Mouse (Mus musculus) frontal cortex, postnatal 36 days (tissue): ENCODE measurements around the gene Aldh1l1.

Experiments used
- DNase-seq, 2 experiments: peaks; one replicate each; pipeline ENCODE4 v3.0.0; 2022; ENCODE audit warnings: low spot score in 2 of 2

Gene Aldh1l1

GRCm38 (mm10) chr6:90547041-90547440 is 60.8 kb downstream of the Aldh1l1 start:
- no peak for DNase-seq

GRCm38 (mm10) chr6:90550161-90550912 is 64.1 kb downstream of the Aldh1l1 start:
- DNase-seq, result no peak

- DNase-seq, result no peak
Observed at GRCm38 (mm10) chr6:90551251-90551650, 65.0 kb downstream of the Aldh1l1 start.

- DNase-seq, result no peak
Observed at GRCm38 (mm10) chr6:90553197-90553596, 67.0 kb downstream of the Aldh1l1 start.

- DNase-seq, result no peak
Observed at GRCm38 (mm10) chr6:90553682-90554081, 67.5 kb downstream of the Aldh1l1 start.

- DNase-seq, result no peak
Observed at GRCm38 (mm10) chr6:90556534-90557058, 70.4 kb downstream of the Aldh1l1 start.

- no peak for DNase-seq
Observed at GRCm38 (mm10) chr6:90557077-90557476, 70.8 kb downstream of the Aldh1l1 start.

GRCm38 (mm10) chr6:90557829-90558693 is 71.8 kb downstream of the Aldh1l1 start:
- no peak for DNase-seq

GRCm38 (mm10) chr6:90560390-90561058 is 74.3 kb downstream of the Aldh1l1 start:
- DNase-seq, result no peak

- no peak for DNase-seq
Observed at GRCm38 (mm10) chr6:90561234-90561781, 75.1 kb downstream of the Aldh1l1 start.

GRCm38 (mm10) chr6:90564240-90564639 is 78.0 kb downstream of the Aldh1l1 start:
- DNase-seq, result no peak

- DNase-seq, result no peak
Observed at GRCm38 (mm10) chr6:90565357-90566215, 79.4 kb downstream of the Aldh1l1 start.

- DNase-seq, result no peak
Observed at GRCm38 (mm10) chr6:90567486-90567885, 81.3 kb downstream of the Aldh1l1 start.

- DNase-seq, result peak in 1 of 2 experiments; percentile 45
Observed at GRCm38 (mm10) chr6:90567928-90568327, 81.7 kb downstream of the Aldh1l1 start.

- DNase-seq, result no peak
Observed at GRCm38 (mm10) chr6:90568721-90569120, 82.5 kb downstream of the Aldh1l1 start.

GRCm38 (mm10) chr6:90569736-90570383 is 83.6 kb downstream of the Aldh1l1 start:
- no peak for DNase-seq

- no peak for DNase-seq
Observed at GRCm38 (mm10) chr6:90570392-90570791, 84.2 kb downstream of the Aldh1l1 start.

- DNase-seq, result peak; percentile 72 to 84
Observed at GRCm38 (mm10) chr6:90575261-90575715, 89.1 kb downstream of the Aldh1l1 start.

- no peak for DNase-seq
Observed at GRCm38 (mm10) chr6:90578174-90578573, 91.9 kb downstream of the Aldh1l1 start.

GRCm38 (mm10) chr6:90582331-90582730 is 96.1 kb downstream of the Aldh1l1 start:
- DNase-seq, result no peak
